Mouse (Mus musculus) lung, postnatal 0 days (tissue): ENCODE results near the gene Lrrfip2. TPM values are rescaled to one million over a fixed set of nuclear protein-coding genes. Genes with fewer than 3 reads are reported as not detected.

ENCODE experiments used
- ATAC-seq: fragments of 200-750 bp; cut with Nextera tagmentation; 2 replicates; pipeline ENCODE4 v1.8.0; 2017; ENCODE audit warnings: moderate library complexity
- DNase-seq: peaks from one replicate; pipeline ENCODE4 v3.0.0-alpha.2; 2016; ENCODE audit warnings: low spot score
- H3K27ac ChIP-seq: fragments of 300-500 bp; sonication (generic); 2 replicates; pipeline ENCODE4 v1.5.1; 2014; ENCODE audit warnings: antibody characterized with exemption, mild to moderate bottlenecking, low read length, mixed read lengths
- H3K27me3 ChIP-seq: fragments of 300-500 bp; sonication (generic); replicated peaks from 2 replicates; pipeline ENCODE4 v1.6.1; 2014; ENCODE audit warnings: low read length, mixed read lengths; ENCODE audit not compliant: insufficient read depth
- H3K36me3 ChIP-seq: fragments of 300-500 bp; sonication (generic); 2 replicates; pipeline ENCODE4 v1.6.1; 2014; ENCODE audit warnings: low read length, mixed read lengths; ENCODE audit not compliant: insufficient read depth
- H3K4me1 ChIP-seq: fragments of 300-500 bp; sonication (generic); 2 replicates; pipeline ENCODE4 v1.6.1; 2014; ENCODE audit warnings: antibody characterized with exemption, low read depth, low read length, mixed read lengths; ENCODE audit not compliant: insufficient read depth
- H3K4me2 ChIP-seq: fragments of 300-500 bp; sonication (generic); replicated peaks from 2 replicates; pipeline ENCODE4 v1.6.1; 2014; ENCODE audit warnings: low read depth, mild to moderate bottlenecking, low read length, moderate library complexity, mixed read lengths
- H3K4me3 ChIP-seq: fragments of 300-500 bp; sonication (generic); 2 replicates; pipeline ENCODE4 v1.5.1; 2014; ENCODE audit warnings: low read depth, low read length
- H3K9ac ChIP-seq: fragments of 300-500 bp; sonication (generic); replicated peaks from 2 replicates; pipeline ENCODE4 v1.6.1; 2014; ENCODE audit warnings: low read depth, mild to moderate bottlenecking
- H3K9me3 ChIP-seq: fragments of 300-500 bp; sonication (generic); 2 replicates; pipeline ENCODE4 v1.6.1; 2016; ENCODE audit warnings: low read length, mixed read lengths
- CTCF ChIP-seq: IDR thresholded peaks from 2 replicates; pipeline ENCODE4 v1.5.1; 2016; ENCODE audit warnings: antibody characterized with exemption, mild to moderate bottlenecking
- EP300 ChIP-seq: IDR thresholded peaks from 2 replicates; pipeline ENCODE4 v1.6.1; 2016; ENCODE audit warnings: antibody characterized with exemption, mild to moderate bottlenecking, control low read depth
- WGBS: fragments of 180-500 bp; shearing (Covaris S2); extraction: QIAGEN DNeasy Blood & Tissue Kit; methylation state at CpG from one replicate; pipeline ENCODE4 v1.1.7; 2014; 5-methylcytosine and 5-hydroxymethylcytosine counted together
- polyA plus RNA-seq: library from polyadenylated mRNA; unstranded; fragments of >200 nt; fragmentation: Nextera tagmentation; extraction: Ambion mirVana; gene quantifications from 2 replicates; pipeline ENCODE4 v1.2.1, GENCODE M21; 2015

Lrrfip2 gene
- polyA plus RNA-seq, 1 experiment from 2014 or later, result 54.2 TPM

DNA sequence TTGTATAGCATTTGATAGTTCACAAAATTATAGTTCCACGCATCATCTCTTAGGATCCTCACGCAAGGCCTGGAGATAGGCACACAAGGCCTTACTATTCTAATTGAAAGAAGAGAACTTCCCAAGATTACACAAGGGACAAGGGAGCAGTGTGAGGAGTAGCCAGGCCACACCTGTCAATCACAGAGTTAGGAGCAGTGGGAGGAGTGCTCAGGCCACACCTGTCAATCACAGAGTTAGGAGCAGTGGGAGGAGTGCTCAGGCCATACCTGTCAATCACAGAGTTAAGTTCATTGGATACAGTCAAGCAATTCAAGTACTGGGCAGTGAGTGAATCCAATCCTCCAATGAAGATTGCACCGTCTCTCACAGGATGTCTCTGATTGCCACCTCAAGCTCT, 17.0 kb upstream of the Lrrfip2 start:
- DNase-seq (no peak), ATAC-seq (no peak)
- Histone ChIP-seq H3K4me1 (no peaks in the 10 kb centered on the region), H3K36me3 (no peaks in the 10 kb centered on the region), H3K9me3 (no peaks in the 10 kb centered on the region), H3K4me3 (no peak overlapping the region), H3K27me3 (no peaks in the 10 kb centered on the region), H3K27ac (no peak overlapping the region), H3K9ac (no peak overlapping the region), H3K4me2 (no peak overlapping the region)
- 86% methylated on average over 3 of the region's 3 CpGs for WGBS
- TF ChIP-seq EP300 (no peak), CTCF (no peak)

DNA sequence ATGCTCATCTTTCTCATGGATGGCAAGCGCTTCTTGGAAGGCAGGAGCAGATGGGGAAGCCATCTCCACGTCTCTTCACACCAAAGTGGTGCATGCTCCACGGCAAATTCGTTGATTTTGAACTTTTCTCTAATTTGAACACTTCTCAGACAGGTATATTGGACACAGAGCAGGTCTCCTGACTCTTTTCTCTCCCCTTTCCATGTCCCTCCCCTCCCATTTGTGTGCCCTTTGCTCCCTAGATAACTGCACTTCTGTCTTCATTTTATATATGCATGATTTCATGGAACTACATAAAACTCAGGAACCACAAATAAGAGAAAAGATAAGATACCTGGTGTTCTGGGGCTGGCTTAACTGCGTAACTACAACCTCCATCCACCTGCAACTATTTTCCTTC, 14.1 kb upstream of the Lrrfip2 start:
- no peak overlapping the region for H3K4me2 ChIP-seq
- H3K4me3 ChIP-seq, result no peak overlapping the region
- H3K9ac ChIP-seq, result no peak overlapping the region
- TF ChIP-seq EP300, result no peak
- TF ChIP-seq CTCF, result no peak
- no peaks in the 10 kb centered on the region for H3K27me3 ChIP-seq
- no peak overlapping the region for H3K27ac ChIP-seq
- 79% methylated on average over 5 of the region's 5 CpGs for WGBS
- H3K36me3 ChIP-seq, result no peaks in the 10 kb centered on the region
- H3K9me3 ChIP-seq, result no peaks in the 10 kb centered on the region
- DNase-seq (no peak), ATAC-seq (no peak)
- no peaks in the 10 kb centered on the region for H3K4me1 ChIP-seq

DNA sequence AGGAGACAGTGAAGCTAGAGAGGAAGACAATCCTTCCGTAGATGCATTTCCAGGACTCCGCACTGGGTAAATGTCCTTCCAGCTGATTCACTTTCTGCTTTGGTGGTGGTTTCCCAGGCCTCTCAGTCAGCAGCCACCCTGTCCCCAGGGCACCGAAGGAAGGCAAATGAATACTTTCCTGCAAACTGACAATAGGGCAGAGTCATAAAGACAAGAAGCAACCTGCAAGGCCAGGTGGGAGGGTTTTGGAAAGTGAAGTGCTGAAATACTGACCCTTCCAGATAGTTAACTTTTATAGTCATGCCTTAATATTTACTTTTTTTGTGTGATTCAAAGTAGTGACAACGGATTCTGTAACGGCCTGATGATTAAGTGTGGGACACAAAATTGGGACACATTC, 13.5 kb upstream of the Lrrfip2 start:
- 72% methylated on average over 5 of the region's 5 CpGs for WGBS
- TF ChIP-seq EP300 (no peak), CTCF (no peak)
- no peak for ATAC-seq
- DNase-seq, result no peak
- Histone ChIP-seq H3K4me2 (no peak overlapping the region), H3K36me3 (no peaks in the 10 kb centered on the region), H3K4me1 (no peaks in the 10 kb centered on the region), H3K27me3 (no peaks in the 10 kb centered on the region), H3K9me3 (no peaks in the 10 kb centered on the region), H3K9ac (no peak overlapping the region), H3K4me3 (no peak overlapping the region), H3K27ac (no peak overlapping the region)

DNA sequence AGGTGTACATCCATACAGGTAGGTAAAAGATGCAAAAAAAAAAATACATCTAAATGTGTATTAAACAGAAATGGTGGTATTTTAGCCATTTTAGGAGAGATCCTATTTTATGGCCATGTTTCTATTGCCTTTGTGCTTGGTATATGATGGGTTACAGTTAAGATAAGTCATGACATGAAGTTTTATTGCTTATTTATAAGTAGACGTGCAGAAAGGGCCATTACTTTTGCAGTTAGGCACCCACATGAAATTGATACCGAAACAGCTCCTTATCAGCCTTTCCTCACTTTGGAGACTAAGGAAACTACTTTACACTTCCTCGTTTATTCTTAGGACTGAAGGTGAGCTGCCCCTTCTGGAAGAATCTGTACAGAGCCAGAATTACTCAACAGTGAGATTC, 9.5 kb upstream of the Lrrfip2 start:
- WGBS, result 44% methylated on average over 3 of the region's 3 CpGs
- no peak for ATAC-seq
- Histone ChIP-seq H3K4me3 (no peak overlapping the region), H3K4me1 (no peaks in the 10 kb centered on the region), H3K27me3 (no peaks in the 10 kb centered on the region), H3K9me3 (no peaks in the 10 kb centered on the region), H3K36me3 (no peaks in the 10 kb centered on the region), H3K27ac (no peak overlapping the region), H3K4me2 (no peak overlapping the region), H3K9ac (no peak overlapping the region)
- no peak for DNase-seq
- TF ChIP-seq EP300 (no peak), CTCF (no peak)

DNA sequence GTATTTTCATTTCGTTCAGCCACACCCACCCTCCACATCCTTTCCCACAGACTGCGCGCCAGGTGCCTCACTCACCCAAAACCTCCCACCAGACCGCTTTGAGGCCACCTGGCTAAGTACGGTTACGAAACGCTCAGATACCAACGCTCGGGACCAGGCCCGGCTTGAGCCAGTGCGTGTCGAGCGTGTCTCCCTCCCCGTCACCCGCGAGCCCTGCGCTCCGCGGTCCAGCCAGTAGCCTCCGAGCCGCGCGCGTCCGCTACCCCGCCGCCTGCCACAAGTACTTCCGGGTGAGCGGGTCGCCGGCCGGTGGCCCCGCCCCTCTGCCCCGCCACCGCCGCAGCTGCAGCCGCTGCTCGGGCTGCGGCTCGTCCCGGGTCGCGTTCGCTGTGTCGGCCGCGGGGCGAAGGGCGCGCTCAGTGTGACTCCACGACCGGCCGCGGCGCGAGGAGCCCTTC, 431 bp downstream of the Lrrfip2 start:
- no peaks in the 10 kb centered on the region for H3K27me3 ChIP-seq
- H3K4me1 ChIP-seq, result peaks cover 6% of the 10 kb centered on the region
- TF ChIP-seq CTCF (no peak), EP300 (no peak)
- peak; percentile 93 for DNase-seq
- WGBS, result under 1% methylated on average over 36 of the region's 56 CpGs
- H3K9me3 ChIP-seq, result no peaks in the 10 kb centered on the region
- peak overlapping the region; percentile 92 for H3K27ac ChIP-seq
- peak overlapping the region; percentile 98 for H3K4me3 ChIP-seq
- no peaks in the 10 kb centered on the region for H3K36me3 ChIP-seq
- peak overlapping the region; percentile 69 for H3K9ac ChIP-seq
- peak overlapping the region; percentile 88 for H3K4me2 ChIP-seq
- ATAC-seq, result peak; percentile 94

DNA sequence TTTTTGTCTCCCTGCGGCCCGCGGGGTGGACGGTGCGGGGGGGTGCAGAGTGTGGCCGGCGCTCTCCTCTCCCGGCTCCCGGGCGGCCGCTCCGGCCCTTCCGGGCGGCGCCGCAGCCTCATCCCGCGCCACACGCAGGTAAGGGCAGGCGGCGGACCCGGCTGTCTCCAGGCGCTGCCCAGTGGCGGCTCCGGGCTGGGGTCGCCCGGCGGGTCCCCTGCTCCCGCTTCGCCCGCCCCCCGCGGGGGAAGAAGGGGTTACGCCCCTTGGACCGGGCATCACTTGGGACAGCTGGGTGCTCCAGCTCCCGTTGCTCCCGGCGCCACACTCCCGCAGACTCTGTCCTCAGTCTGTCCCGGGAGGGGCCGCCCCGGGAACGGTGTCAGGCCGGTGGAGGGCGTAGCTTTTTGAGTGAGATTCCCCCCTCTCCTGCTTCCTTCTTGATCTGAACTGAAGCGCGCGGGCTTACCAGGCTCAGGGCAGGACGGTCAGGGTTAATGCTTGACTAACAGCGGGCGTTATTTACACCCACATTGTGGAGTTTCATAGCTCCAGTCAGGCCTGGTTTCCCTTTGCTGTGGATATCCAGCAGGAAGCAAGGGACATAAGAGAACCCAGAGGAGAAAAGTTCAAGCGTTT, 979 bp downstream of the Lrrfip2 start:
- 0% methylated on average over 37 of the region's 52 CpGs for WGBS
- no peaks in the 10 kb centered on the region for H3K27me3 ChIP-seq
- H3K36me3 ChIP-seq, result no peaks in the 10 kb centered on the region
- DNase-seq, result peak; percentile 81
- H3K9ac ChIP-seq, result peak overlapping the region; percentile 69
- TF ChIP-seq EP300, result no peak
- TF ChIP-seq CTCF, result peak; percentile 19
- ATAC-seq, result peak; percentile 81
- peak overlapping the region; percentile 92 for H3K27ac ChIP-seq
- peak overlapping the region; percentile 98 for H3K4me3 ChIP-seq
- peak overlapping the region; percentile 88 for H3K4me2 ChIP-seq
- H3K9me3 ChIP-seq, result no peaks in the 10 kb centered on the region
- H3K4me1 ChIP-seq, result peaks cover 6% of the 10 kb centered on the region
